Mouse (Mus musculus) left cerebral cortex, postnatal 36 days (tissue): Measurements from ENCODE around the gene Sh3bp5l. TPM values are rescaled to one million over a fixed set of nuclear protein-coding genes. Genes with fewer than 3 reads are reported as not detected.

Experiments
- DNase-seq, 2 experiments: peaks; one replicate each; pipeline ENCODE4 v3.0.0; 2021 to 2022; ENCODE audit warnings: low spot score in 2 of 2, mixed read lengths in 1 of 2
- intact Hi-C: fragments of 180-260 bp; cut with DNase I; formaldehyde crosslinking; loops from one replicate; pipeline ENCODE4 v1.15.1; 2025
- total RNA-seq, 2 experiments: library from RNA; stranded (reverse); gene quantifications; 2 replicates each; pipeline ENCODE4 v1.2.3; 2021

The Sh3bp5l gene
- total RNA-seq, 2 experiments from 2014 or later: 53.6 to 57.8 TPM

- no peak for DNase-seq
- intact Hi-C loops: no loop called here
Observed at GRCm38 (mm10) chr11:58316344-58316743, 14.2 kb upstream of the Sh3bp5l start.

GRCm38 (mm10) chr11:58316768-58317390, 13.6 kb upstream of the Sh3bp5l start:
- DNase-seq: no peak
- intact Hi-C loops: no loop called here

DNA sequence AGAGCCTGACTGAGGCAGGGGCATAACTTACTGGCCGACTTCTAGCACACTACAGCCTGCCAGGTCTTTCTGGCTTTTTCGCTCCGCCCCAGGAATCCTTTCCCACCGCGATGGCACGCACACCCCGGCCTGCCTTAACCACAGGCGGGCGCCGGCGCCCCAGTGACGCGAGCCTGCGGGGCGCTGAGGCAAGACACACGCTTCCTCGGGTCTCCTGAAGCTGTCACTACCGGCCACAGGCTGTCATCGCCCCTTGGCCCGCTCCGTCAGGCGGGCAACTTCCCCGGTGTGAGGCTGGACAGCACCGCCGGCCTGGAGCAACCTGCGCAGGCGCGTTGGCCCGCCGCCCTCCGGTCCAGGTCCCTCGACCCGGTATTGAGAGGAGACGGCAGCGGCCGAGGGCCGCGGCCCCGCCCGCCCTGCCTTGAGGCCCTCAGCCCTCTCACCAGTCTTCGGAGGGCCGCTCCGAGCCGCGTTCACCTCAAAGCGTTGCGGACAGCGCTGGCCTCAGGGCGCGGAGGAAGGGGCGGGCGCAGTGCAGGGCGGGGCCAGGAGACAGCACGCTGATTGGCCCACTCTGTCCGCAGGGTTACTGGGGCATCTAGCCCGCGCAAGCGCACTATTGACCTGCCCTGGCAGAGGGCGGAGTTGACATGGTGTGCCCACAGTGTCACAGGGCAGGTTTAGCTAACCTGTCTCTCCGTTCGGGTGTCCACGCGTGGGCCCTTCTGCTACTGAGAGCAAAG, 7.5 kb upstream of the Sh3bp5l start:
- intact Hi-C loops: no loop called here
- DNase-seq: peak; percentile 96

DNA sequence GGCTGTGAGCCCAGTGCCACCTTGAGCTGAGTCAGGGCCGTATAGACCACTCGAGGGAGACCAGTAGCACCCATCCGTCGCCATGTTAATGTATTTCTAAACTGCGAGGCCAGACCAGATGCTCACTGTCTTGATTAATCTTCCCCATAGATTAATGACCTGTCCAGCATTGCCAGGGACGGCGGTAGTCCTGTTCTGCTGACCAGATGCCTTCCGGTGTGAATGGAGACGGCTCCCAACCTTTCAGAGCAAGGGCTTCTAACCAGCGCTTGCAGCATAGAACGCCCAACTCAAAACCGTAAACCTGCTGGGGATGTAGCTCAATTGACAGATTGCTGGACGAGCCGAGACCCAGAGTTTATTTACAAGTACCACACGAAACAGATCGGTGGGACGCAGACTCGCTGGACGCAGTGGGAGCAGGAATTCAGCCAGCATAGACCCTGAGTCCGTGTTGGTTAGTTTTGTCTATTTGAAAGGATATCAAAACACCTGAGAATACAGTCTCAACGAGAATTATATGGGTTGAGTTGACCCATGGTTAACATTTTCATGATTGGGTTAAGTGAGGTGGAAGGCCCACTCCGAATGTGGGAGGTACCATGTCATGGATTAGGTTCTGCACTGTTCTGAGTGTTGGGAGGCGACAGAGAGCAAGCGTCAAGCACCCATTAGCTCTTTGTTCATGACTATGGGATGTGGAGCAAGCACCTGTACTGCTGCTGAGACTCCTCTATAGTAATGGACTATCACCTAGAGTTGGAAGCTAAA, 6.8 kb upstream of the Sh3bp5l start:
- intact Hi-C loops: no loop called here

GRCm38 (mm10) chr11:58324614-58325229, 5.8 kb upstream of the Sh3bp5l start:
- intact Hi-C loops: no loop called here

More for the DNA sequence above, 6.8 kb upstream of the Sh3bp5l start:
- peak in 1 of 2 experiments; percentile 10 for DNase-seq

GRCm38 (mm10) chr11:58326781-58327180, 3.7 kb upstream of the Sh3bp5l start:
- no peak for DNase-seq
- intact Hi-C loops: no loop called here

More at GRCm38 (mm10) chr11:58324614-58325229, 5.8 kb upstream of the Sh3bp5l start:
- DNase-seq: no peak

DNA sequence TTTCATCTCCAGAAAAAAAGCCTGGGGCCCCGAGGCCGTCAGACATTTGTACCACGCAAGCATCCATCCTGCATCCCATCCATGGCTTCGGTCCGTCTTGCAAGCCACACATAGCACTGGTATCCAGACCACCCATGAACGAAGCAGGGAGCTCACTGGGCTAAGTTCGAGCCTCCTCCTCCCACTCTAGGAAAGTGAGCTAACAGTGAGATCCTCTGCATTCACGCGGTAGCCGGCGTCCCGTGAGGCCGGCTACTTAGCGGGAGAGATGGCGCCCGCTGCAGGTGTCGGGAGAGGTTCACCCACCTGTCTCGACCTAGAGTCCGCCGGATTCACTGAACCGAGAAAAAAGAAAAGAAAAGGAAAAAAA, 633 bp upstream of the Sh3bp5l start:
- intact Hi-C loops: loop anchor here (5.0 kb wide), 1 partner anchor 153 kb away; no protein-coding TSS in a partner anchor
- DNase-seq: peak in 1 of 2 experiments; percentile 32

DNA sequence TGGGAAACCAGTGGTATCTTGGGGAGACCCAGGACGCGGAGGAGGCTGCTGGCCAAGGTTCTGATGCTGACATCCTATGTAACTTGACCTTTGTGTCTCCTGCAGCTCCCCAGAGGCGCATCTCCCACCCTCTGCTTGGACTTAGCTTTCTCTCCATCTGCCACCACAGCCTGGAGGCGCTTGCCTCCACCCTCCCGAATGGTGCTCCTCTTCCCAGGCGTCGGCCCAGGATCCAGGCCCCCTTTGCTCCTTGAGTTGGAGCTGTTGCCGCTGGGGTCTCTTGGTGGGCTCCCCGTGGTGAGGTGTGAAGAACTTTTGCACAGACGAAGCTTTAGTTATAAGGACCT, 598 bp downstream of the Sh3bp5l start:
- DNase-seq: no peak
- intact Hi-C loops: loop anchor here (5.0 kb wide), 1 partner anchor 154 kb away; no protein-coding TSS in a partner anchor

DNA sequence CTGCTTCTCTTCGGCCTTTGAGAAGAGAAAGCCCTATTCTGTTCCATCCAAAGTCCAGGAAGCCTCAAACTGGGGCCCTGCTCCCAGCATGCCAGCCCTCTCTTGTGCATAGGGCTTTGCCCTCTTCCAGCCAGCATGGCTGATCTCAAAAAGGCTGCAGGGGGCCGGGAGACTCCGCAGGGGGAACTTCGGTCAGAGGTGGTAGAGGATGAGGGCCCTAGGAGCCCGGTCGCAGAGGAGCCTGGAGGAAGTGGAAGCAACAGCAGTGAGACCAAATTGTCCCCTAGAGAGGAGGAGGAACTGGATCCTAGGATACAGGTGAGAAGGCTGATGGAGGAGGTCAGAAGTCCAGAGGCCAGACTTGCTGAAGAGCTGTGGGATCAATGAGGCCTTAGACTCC, 1.0 kb downstream of the Sh3bp5l start:
- intact Hi-C loops: loop anchor here (5.0 kb wide), 1 partner anchor 154 kb away; no protein-coding TSS in a partner anchor
- DNase-seq: no peak

DNA sequence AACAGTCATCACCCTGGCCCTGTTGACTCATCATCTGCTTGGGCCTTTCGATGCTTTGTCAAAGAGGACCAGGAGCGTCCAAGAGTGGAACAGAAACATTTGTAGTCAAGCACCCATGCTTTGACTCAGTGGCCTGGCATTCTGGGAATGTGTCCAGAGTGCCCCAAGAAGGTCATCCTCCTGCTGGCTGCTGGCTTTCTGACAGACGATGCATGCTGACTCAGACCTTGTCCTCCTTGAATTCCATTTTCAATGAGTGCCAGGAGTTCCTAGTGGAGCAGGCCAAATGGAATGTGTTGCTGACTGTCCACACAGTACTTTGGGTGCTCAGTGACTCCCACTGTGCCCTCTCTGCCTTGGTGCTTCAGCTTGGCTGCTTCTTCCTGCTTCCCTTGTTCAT, 4.2 kb downstream of the Sh3bp5l start:
- DNase-seq: no peak
- intact Hi-C loops: loop anchor here (5.0 kb wide), 1 partner anchor 157 kb away; no protein-coding TSS in a partner anchor

DNA sequence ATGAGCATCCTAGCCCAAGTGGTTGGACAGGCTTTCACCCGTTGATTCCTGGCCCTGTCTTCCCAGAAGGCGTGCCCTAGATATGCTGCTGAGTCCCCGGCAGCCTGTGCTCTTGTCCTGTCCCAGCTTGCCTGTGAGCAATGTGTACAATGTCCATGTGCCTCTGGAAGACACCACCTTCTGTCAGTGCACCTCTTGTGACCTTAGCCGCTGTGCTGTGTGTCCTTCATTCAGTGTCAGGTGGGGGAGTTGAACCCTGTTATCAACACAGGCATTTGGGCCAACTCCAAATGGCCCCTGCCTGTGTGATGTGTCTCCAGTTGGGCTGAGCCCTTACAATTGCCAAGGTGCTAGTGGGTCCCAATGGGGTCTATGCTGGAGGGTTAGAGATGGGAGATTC, 16.2 kb downstream of the Sh3bp5l start:
- DNase-seq: no peak
- intact Hi-C loops: no loop called here

DNA sequence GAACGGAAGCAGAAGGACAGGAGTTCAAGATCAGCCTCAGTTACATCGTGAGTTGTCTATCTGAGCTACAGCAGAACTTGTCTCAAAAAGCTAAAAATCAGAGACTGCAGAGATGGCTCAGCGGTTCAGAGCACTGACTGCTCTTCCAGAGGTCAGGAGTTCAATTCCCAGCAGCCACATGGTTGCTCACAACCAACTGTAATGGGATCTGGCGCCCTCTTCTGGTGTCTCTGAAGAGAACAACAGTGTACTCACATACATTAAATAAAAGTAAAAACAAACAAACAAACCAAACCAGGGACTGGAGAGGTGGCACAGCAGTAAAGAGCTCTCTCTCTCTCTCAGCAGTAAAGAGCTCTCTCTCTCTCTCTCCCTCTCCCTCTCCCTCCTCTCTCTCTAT, 20.1 kb downstream of the Sh3bp5l start:
- no peak for DNase-seq
- intact Hi-C loops: no loop called here

- intact Hi-C loops: no loop called here
- no peak for DNase-seq
Observed at GRCm38 (mm10) chr11:58351179-58351578, 20.7 kb downstream of the Sh3bp5l start.

DNA sequence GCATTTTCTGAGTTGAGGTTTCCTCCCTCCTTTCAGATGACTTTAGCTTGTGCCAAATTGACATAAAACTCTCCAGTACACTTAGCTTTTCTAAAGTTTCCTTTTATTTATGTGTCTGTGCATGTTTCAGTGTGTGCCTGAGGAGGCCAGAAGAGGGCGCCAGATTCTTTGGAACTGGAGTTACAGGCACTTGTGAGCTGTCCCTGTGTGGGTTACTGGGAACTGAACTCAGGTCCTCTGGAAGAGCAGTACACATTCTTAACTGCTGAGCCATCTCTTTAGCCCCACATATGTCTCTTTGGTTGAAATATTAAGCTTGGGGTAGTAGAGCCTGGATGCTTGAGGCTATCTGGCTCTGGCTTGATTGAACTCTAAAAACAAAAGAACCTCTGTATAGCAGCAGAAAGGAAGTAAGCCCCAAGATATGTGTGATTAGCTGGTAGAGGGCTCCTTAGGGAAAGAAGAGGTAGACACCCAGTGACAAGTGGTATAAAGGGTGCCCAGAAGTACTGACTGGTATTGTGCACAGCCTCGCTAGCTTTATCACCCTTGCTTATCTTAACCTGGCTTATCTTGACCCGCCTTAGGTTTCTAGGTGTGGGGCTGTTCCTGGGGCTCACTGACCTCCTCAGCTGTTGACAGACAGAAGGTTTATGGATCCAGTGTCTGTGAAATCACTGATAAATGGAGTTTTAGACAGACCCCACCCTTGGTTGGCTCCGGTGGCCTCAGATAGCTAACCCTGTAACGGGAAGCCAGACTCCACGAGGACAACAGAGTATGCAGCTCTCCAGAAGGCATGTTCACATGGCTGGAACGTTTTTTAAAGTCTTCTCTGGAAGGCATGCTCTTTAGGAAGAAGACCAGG, 22.4 kb downstream of the Sh3bp5l start:
- intact Hi-C loops: no loop called here
- no peak for DNase-seq

- intact Hi-C loops: no loop called here
- no peak for DNase-seq
Observed at GRCm38 (mm10) chr11:58353709-58354108, 23.2 kb downstream of the Sh3bp5l start.

DNA sequence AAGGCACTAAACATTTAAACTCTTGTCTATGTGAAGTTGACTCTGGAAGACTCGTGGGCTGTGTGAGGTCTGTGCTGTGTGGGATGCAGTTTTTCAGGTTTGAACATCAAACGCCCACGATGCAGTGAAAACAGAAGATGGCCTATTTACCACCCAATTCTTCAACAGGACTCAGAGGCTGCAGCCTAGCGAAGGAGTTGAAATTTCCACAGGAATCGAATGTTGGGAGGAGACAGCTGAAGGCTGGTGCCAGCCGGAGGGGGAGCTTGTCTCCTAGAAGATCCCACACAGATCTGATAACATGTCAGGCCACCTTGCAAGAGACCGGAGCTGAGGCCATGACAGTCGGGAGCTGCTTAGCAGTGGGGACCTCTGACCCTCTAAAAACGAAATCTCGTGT, 24.0 kb downstream of the Sh3bp5l start:
- intact Hi-C loops: no loop called here
- peak; percentile 17 to 28 for DNase-seq

DNA sequence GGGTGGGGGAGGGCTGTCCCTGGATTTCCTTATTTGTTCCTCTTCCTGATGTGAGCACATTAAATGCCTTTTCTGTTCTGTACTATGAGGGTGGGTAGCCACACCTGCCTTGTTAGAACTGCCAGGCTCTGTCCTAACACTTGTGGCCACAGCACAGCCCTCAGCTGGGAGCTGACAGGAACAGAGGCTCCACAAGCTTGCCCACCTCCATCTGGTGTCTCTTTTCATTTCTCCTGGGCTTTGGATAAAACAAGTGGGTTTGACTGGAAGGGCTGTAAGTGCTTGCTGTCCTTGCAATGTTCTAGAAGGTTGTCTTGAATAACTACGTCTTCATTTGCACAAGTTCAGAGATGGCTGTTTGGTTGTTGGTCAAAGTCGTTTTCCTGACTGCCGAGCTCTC, 24.4 kb downstream of the Sh3bp5l start:
- intact Hi-C loops: no loop called here
- peak; percentile 24 to 44 for DNase-seq

DNA sequence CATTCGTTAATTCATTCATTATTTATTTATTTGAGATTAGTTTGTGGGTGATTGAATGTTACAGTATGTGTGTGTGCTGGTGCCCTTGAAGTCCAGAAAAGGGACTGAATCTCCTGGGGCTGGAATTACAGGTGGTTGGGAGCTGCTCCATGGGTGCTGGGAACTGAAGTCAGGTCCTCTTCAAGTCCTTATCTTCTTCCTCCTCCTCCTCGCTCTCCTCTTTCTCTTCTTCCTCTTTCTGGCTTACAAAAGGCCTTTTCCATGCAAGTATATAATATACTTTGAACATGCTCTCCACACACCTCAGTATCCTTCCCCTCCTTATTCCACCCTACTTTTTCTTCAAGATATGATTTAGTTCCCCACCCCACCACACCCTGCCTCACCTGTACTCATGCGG, 26.5 kb downstream of the Sh3bp5l start:
- DNase-seq: no peak
- intact Hi-C loops: no loop called here

- no peak for DNase-seq
- intact Hi-C loops: no loop called here
Observed at GRCm38 (mm10) chr11:58357844-58358534, 27.5 kb downstream of the Sh3bp5l start.
